Mouse (Mus musculus) retina, postnatal 1 day (tissue): ENCODE data around the gene Opn4.

Source experiments
- DNase-seq: peaks from one replicate; pipeline ENCODE4 v3.0.0-alpha.2; 2012

Gene Opn4

DNA sequence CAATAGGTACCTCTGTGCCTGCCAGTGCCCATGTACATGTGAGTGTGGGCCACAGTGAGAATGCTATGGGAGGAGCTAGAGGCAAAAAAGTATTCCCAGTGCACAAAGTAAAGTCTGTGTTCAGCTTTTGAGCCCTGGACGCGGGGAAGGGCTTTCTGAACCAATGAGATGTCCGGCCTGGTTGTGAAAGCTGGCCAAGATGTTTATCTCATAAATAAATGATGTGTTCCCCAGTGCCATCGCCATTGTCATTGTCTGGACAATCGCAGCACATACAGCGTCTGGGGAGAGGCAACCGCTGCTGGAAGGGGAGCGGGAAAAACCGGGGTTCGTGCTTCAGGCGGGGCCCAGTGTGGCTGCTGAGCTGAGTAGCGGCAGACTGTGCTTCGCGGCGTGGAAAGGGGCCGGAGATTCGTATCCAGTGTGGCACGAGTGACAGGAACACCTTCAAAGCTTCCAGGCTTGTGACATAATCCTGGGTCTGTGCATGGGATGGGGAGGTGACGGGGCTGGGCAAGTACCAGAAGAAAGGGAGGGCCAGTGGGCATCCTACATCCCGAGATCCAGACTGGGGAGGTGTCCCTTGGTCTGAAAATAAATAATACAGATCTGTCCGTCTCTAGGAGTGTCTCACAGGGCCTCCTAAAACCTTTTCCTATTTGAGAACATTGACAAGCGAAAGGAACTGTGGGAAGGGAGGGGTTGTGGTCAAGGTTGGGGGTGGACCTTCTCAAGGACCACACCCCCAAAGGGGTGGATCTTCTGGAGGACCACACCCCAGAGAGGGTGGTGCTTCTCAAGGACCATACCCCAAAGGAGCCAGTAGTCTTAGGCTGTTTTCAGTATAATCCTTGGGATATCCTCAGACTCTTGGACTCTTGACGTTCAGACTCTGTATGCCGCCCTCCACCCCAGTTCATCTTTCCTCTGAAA is 8.9 kb downstream of the Opn4 start:
- no peak for DNase-seq

DNA sequence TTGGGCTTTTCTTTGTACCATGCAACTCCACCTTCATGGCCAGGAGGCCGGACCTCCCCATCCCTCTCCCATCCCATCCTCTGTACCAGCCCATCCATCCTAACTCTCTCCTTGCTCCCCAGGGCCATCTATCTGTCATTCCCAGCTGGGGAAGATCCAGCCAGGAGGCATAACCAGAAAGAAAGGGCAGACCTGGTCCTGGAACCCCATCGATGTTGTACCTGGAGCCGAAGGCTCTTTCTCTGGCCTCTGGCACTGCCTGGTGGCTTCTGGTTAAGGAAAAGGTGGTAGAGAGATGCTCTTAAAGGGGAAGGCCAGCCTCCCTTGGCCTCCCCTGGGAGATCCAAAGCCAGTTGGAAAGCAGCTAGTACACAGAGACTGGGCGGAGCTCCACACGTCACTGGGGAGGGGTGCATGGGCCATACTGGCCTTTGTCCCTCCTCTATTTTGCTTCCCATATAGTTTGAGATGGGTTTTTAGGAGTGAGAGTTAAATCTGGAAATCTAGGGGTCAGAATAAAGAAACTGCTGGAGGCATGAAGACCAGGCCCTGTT is 9.8 kb downstream of the Opn4 start:
- DNase-seq = no peak

DNA sequence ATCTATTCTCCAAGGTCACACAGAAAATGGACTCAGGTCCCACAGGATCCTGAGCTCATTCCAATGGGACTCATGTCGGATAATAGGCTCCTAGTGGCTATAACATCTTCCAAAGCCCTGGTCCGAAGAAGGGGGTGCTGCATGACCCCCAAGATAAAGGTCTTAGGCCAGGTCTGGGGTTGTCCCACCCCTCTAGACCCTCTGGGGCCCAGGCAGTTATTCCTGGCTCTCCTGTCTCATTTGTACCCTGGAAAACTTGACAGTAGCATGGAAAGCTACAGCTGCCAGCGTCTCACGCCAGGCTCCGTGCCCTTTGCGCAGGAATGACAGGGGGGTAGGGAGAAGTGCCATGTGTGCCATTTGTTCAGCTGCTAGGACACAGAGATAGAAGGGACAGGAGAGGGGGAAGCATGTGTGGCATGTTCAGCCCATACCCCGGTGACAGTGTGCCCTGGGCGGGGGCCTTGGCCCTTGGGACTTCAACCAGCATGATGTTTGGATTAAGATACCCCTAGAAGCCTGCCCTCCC is 10.7 kb downstream of the Opn4 start:
- DNase-seq = no peak

DNA sequence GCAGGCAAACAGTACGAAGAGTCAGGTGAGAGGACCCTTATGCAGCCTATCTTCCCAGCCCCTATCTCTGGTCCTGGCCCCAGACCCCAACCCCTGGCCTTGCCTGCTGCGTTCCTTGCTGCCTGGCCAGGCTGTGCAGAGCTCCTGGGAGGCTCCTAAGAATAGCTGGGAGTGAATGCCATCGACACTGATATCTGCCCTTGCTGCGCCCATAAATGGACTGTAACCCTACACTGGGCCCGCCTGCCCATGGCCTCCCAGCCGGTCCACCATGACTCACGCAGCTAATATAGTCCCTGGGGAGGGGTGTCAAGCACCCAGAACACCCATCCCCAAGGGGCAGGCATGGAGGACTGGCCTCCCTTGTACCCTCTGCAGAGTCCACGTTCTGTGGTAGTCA is 11.4 kb downstream of the Opn4 start, which contains the start of gene Ldb3:
Ldb3 (minus strand) TSS at position 185 of the 400 bp plus-strand sequence.
- DNase-seq = no peak

DNA sequence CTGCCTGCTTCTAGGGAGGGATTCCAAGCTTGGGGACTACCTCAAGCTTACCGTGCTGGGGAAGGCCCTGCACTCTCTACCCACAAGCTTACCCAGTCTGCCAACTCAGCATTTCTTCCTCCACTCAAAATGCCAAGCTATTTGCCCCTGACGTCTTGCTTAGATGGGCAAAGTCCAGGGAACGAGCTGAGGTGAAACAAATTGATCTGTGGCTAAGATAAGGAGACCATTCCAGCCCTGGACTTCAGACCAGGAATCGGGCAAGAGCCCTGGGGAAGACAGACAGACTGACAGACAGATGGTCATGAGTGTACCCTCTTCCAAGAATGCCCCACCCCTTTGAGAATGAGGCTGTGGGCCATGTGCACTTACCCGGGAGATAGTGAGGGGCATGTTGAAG is 11.9 kb downstream of the Opn4 start:
- no peak for DNase-seq

DNA sequence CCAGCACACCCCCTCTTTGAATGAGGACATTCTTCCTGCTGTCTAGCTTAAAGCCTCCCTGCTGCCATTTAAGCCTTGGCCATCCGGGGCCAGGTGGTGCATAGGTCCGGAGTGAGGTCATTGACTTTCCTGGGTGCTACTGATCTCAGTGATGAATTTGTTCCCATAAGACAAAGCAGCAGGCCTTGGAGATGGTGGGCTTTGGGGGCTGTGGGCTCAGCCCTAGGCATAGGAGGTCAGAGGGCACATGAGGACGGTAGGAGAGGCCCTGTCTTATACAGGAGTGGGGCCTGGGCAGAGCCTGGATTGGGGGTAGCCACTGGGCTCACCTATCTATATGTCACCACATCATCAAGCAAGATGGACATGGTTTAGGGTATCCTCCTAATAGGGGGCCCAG is 13.1 kb downstream of the Opn4 start:
- DNase-seq = no peak

DNA sequence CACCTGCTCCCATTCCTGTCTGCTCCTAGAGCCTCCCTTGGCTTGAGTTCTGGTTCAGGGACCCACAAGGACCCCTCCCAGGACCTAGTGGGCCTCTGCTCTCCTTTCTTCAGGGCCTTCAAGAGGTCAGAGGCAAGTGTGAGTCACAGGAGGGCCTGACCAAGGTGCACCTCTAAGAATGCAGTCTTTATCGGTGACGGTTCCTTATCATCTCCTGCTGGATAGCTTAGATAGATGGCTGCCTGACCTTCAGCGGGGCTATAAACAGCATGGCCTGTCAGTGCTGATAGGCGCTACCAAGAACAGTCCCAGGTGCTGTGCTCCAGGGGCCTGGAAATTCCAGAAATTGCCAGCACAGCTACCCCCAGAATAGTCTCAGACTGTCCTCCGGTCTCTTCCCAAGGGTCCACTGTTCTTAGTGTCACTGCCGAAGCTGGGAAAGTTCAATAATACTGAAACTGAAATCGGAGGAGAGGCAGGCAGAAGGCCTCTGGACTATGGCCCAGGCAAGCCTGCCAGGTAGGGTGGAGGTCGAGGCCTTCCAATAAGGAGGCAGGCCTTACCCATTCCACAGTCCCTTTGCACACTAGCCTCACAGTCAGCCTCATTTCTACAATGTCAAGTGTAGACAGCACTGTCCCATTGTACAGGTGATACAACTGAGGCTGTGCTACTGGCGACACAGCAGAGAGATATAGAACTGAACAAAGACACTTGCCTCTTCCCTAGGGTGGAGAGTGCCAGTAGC is 14.4 kb downstream of the Opn4 start:
- no peak for DNase-seq

DNA sequence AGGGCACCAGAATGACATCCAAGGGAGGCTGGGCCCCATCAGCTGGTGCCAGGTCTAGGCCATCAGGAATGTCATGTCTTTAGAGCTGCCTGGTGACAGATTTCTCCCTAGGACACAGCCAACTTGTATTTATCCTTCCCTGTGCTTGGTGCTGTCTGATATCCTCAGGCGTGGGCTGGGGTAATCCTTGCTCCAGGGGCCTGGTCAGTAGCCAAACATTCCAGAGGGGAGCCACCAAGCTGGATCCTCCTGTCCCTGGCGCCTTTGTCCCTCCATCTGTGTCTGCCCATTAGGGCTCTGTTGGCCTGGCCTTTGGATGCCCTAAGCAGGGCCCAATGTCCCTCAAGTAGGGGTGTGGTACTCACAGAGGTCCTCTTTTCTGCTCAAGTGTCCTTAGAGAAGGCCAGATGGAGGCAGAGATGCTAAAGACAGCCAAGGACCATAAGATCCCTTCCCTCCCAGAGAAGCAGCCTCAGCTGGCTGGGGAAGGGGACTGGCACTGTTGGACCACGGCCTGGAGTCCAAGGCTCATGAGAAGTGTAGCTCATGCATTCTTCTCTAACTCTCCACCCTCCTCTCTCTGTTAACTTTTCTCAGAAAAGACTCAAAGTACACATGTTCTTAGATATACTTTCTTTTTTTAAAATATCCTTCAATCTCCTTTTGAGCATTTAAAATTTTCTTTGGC is 17.1 kb downstream of the Opn4 start:
- no peak for DNase-seq

DNA sequence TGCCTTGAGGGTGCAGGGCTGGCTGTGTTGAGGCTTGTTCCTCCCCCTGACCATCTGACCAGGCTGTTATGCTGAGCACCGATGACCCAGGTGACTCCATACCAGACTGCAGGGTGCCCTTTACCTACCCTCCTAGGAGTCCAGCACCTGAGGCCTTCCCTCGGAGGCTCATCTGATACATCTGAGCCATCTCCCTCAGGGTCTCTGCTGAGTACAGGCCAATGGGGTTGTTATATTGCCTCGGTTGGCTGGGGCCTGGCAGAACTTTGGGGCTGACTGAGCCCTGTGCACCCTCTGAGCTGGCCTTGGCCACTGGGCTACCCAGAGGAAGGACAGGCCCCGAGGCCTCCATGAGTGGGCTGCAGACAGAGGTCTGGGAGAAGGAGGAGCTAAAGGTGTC is 23.1 kb downstream of the Opn4 start:
- no peak for DNase-seq

DNA sequence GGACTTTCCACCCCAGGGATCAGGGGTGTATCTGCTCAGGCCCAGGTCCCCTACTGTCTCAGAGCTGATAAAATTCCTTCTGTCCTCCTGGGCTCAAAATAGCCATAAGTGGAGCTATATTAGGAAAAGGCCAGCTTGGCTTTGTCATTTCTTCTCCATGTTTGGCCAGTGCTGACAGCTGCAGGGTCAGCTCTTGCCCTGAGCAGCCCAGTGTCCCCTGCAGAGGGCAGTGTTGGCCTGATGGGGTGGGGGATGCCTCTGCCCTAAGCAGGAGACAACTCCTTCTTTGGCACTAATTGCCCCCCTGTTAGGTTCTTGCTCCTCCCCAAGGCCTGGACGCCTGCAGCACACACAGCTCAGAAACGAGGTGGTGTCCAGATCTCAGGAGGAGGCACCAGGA is 25.9 kb downstream of the Opn4 start:
- no peak for DNase-seq

DNA sequence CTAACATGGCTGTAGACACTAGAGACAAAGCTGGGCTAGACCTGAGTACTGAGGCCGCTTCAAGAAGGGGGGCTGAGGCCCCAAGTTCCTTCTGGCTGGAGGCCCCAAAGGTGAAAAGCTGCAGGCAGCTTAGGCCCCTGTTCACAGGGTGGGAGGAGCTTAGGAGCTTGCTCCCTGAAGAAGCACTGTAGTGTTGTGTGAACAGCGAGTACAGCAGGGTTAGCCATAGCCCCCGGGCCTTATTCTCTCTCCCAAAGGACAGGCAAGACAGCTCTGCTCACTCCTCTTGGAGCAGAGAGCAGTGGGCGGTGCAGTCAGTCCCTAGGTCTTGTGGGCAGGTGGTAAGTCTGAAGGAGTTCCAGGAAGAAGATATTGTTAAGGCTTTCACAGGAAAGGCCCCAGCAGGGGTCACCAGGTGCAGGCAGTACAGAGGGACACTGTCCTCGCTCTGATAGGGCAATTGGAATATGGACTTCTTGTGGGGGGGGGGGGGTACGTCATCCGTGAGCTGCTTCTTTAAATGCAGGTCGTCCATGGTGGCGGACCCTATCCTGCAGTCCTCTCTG is 26.5 kb downstream of the Opn4 start:
- DNase-seq = peak; percentile 22

DNA sequence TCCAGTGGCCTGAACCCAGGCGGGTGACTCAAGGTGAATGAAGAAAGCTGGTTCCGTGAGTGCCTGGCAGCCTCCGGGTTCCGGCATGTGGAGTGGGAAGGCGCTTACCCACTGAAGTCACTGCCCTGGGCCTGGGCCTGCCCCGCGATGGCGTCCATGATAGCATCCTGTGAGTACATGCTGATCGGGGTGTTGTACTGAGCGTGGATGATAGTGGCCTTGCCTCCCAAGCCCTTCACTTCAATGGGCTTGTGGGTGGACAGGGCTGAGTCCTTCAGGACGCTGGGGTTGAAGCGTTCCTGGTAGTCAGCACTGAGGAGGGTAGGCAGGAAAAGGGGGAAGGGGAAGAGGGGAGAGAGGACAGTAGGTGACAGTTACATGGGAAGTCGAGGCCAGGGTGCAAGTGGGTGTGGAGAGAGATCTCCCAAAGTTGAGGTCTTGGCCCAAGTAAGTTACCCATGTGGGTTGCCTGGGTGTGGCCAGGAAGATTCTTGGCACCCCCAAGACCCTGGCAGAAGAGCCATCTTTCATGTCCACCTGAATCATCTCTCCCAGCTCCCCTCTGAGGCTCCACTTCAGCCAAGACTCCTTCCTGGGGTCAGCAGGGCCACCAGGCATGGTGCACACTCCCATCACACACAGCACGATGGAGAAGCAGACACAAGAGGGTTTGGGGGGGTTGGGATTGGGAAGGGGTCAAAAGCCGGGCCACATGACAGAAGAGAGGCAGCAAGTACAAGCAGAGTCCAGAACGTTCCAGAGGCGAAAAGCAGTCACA is 28.1 kb downstream of the Opn4 start:
- no peak for DNase-seq

DNA sequence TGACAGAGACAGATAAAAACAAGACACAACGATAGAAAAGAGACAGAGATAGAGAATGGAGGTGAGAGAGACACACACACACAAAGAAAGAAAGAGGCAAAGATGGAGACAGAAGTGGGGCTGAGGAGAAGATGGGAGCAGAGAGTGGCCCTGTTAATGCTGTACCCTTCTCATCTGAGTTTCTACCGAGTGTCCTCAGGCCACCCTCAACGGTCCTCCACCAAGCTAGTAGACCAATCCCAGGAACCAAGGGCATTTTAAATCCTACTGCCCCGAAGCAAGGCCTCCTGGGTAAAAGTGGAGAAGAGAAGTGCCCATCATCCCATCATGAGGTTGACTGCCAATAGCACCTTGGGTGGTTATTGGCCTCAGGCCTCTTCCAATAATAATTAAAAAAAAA is 29.0 kb downstream of the Opn4 start:
- no peak for DNase-seq

DNA sequence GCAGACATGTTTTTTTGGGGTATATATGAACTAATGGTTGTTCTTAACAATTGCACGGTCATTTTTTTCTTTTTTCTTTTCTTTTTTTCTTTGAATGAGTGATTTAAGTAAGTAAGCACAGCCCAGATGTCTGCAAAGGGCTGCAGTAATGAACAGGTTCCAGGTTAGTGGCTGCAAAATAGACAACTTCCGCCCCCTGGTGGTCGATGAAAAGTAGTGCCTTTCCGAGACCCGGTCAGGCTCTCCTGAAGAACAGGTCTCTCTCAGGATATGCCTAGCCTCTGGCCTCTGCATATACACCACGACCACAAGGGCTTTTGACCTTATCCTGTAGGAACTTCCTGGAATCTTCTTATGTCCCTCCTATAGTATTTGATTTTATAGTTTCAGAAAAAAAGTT is 29.6 kb downstream of the Opn4 start:
- peak; percentile 85 for DNase-seq

DNA sequence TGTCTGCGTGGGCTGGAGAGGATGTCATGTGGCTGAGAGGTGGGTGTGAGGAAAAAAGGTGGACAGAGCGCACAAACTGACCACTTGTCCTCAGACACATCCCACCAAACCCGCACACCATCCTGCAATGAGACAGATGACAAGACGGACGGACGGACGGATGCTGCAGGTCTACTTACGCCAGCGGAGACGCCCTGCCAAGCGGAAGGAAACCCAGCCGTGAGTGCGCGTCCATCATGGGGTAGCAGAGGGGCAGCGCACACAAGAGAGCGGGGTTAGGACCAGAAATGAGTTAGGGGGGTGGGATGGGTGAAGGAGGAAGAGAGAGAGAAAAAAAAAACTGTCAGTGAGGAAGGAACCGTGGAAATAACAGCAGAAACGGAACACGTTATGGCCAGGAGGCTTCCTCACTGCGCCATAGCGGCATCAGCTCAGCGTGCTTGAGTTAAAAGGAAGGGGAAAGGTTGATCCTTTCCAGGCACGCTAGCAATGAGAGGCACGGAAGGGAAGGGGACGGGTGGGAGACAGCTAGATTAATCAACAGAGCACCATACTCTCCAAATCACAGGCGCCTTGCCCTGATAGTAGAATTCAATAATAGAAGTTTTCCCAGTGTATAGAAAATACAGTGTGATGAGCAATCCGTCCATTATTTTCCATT is 30.3 kb downstream of the Opn4 start:
- DNase-seq = peak; percentile 25

DNA sequence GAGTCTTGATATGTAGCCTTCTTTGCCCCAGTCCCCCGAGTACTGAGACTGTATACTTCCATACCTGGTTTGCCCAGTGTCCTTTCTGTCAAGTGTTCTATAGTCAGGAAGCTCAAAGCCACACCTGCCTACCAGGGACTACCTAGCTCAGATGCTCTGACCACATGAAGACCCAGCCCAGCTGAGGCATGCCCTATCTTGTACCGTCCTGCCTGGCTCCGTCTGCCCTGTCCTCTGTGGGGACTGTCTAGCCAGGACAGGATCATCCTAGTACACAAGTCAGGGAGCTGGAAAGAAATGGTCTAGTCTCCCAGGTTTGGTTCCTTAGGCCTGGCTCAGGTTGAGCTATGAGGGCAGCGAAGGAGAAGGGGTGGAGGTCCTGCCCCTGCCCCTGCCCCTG is 31.3 kb downstream of the Opn4 start:
- no peak for DNase-seq

DNA sequence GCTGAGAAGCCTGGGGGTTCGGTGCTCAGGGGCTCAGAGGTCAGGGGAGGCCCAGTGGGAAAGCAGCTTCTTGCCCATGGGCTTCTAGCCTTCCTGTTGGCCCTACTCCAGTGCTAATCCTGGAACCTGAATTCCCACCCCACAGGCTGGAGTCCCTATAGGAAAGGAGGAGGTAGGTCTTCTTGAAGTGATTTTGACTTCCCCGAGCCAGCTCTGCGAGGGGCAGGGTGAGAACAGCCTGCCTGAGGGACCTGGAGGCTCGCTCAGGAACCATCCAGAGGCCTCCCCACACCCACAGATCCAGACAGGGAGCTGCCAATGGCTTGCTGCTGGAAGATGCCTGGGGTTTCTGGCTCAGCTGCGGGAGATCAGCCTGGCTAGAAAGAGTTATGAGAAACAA is 32.2 kb downstream of the Opn4 start:
- DNase-seq = no peak

DNA sequence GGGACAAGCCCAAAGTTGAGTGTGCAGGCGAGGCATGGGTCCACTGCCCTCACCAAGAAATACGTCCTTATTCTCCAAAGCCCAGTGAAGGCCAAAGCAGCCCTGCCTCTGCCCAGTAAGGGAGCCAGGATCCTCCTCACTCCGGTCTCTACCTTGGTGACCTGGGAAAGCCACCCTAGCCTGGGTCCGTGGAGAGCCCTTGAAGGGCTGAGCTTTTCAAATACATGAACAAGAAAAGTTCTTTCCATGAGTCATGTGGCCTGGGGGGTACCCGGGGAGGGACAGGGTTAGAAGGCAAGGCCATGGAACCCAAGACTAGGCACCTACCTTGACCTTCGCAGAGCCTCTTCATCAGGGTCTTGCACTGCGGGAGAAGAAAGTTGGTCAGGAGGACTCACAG is 33.4 kb downstream of the Opn4 start:
- DNase-seq = no peak

DNA sequence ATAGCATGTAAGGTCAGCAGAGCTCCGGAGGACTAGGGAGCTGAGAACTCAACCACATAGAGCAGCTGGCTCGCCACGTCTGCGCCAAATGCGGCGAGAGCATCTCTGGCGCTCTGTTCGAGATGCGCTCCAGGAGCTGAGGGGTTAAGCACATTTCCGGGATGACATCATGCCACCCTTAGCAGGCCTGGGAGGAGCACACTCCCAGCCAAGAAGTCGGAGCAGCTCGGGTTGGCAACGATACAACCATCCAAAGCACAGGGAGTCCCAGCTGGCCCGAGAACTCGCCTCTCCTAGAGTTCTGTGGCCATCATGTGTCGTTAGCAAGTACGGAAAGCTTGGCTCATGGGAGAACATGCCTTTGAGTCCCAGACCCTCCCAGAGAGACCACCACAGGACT is 34.2 kb downstream of the Opn4 start:
- DNase-seq = no peak

DNA sequence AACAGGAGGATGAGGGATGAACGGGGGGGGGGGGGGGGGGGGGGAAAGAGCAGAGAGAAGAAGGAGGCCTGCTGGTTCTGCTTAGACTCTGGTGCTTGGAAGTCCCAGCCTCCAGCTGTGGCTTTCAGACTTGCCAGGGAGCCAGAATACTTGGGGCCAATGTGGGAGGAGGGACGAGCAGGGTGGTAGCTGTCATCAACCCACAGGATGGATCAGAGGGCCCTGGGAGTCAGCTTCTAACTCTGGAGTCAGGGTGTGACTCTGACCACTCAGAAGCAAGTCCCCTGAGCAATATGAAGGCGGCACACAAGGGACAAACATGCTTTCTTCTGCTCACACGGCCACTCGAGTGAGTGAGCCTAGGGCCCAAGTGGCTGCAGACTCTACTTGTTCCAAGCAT is 35.3 kb downstream of the Opn4 start:
- DNase-seq = no peak

DNA sequence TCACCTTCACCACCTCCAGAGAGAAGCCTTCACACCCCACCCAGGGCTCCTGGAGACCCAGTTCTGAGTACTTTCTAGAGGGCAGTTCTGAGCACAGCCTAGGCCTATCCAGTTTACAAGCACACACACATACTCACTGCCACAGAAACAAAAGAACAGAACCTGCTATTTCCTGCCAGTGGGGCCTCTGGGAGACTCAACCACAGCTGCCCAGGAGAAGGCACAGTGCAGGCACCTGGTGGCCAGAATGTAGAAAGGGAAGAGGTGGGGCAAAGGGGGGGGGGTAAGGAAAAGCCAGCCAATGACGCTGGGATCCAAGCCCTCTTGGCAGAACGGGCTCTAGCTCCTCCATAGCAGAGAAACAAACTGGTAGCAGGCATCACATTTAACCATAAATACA is 37.5 kb downstream of the Opn4 start:
- no peak for DNase-seq
